Mouse (Mus musculus): ENCODE results near the gene Zbp1.

Zbp1 gene

GRCm38 (mm10) chr2:173232766-173233099, 14.0 kb upstream of the Zbp1 start:
- no peak for DNase-seq (ENCODE audit: low read depth, low spot score)

DNA sequence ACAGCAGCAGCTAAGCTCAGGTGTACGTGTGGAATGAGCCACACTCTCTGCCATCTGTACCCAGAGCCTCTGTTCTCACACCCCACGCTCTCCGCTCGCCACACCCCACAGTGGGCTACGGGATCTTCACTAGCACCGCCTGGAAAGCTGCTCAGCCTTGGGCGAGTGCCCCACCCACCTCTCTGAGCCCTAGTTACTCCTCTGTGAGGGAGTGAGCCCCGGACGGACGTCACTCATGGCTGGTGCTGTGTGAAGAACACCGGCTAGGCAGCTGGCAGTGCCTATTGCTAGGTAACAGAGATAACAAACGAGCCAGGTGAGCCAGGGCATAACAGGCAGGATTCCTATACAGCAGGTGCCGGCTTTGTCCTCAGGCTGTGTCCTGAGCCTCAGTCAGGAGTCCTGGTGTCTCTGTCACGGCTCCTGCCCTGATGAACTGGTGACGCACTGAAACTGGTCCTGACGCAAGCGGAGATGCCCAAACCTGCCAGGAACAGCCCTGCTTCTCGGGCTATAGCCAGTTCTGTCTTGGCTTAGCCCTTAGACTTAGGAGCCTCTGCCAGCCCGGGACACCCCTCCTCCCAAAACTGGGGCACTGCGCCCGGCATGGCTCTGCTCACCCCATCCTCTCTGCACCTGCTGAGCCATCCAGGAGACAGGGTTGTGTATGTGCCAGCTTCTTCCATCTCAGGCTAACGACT, 13.5 kb upstream of the Zbp1 start:
- H3K36me3 ChIP-seq (ENCODE audit: control insufficient read depth, insufficient read depth, low read length, poor library complexity, severe bottlenecking), result no peaks in the 10 kb centered on the region
- no peaks in the 10 kb centered on the region for H3K27me3 ChIP-seq (ENCODE audit: control insufficient read depth, insufficient read depth, low read length, poor library complexity, severe bottlenecking)
- no peak for DNase-seq (ENCODE audit: low read depth, low spot score)

More at GRCm38 (mm10) chr2:173232766-173233099, 14.0 kb upstream of the Zbp1 start:
- Histone ChIP-seq H3K36me3 (ENCODE audit: control insufficient read depth, insufficient read depth, low read length, poor library complexity, severe bottlenecking) (no peaks in the 10 kb centered on the region), H3K27me3 (ENCODE audit: control insufficient read depth, insufficient read depth, low read length, poor library complexity, severe bottlenecking) (no peaks in the 10 kb centered on the region)

- Histone ChIP-seq H3K36me3 (ENCODE audit: control insufficient read depth, insufficient read depth, low read length, poor library complexity, severe bottlenecking) (no peaks in the 10 kb centered on the region), H3K27me3 (ENCODE audit: control insufficient read depth, insufficient read depth, low read length, poor library complexity, severe bottlenecking) (no peaks in the 10 kb centered on the region)
- DNase-seq (ENCODE audit: low read depth, low spot score), result peak; percentile 94
Measured at GRCm38 (mm10) chr2:173229578-173230224, 11.0 kb upstream of the Zbp1 start.

DNA sequence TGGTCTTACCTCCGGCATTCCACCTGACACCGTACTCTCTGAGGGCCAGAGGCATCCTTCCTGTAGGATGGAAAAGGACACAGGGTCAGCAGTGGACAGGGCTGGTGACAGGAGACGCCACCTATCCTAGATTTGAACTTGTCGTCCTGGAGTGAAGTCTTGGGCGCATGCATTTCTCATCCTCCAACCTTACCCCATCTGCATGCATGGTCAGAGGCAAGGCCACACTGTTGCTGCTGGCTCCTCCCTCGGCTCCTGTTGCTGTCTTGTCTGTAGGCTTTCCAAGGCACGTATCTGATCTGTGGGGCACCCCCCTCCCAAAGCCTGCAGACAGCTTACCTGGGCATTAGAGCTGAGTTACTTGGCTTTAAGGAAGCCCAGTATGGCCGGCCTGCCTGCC, 9.8 kb upstream of the Zbp1 start:
- H3K27me3 ChIP-seq (ENCODE audit: control insufficient read depth, insufficient read depth, low read length, poor library complexity, severe bottlenecking), result no peaks in the 10 kb centered on the region
- no peak for DNase-seq (ENCODE audit: low read depth, low spot score)
- H3K36me3 ChIP-seq (ENCODE audit: control insufficient read depth, insufficient read depth, low read length, poor library complexity, severe bottlenecking), result no peaks in the 10 kb centered on the region

DNA sequence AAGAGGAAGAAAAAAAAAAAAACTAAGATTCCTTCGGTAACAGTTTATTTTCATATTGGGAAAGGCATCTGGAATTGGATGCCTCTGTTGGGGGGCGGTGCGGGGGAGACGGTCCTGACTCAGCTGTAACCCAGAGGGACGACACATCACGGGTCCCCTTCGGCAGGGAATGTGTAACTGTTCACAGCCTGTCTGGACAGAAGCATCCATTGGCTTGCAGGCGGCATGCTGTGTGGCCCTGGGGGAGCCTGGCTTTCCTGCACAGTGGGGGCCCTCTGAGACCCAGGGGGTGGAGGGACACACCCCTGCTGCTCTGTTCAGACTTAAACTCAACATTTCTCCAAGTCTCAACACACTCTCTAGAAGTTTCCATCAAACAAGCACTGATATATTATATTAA, 8.1 kb upstream of the Zbp1 start:
- DNase-seq (ENCODE audit: low read depth, low spot score), result no peak
- H3K27me3 ChIP-seq (ENCODE audit: control insufficient read depth, insufficient read depth, low read length, poor library complexity, severe bottlenecking), result no peaks in the 10 kb centered on the region
- no peaks in the 10 kb centered on the region for H3K36me3 ChIP-seq (ENCODE audit: control insufficient read depth, insufficient read depth, low read length, poor library complexity, severe bottlenecking)

DNA sequence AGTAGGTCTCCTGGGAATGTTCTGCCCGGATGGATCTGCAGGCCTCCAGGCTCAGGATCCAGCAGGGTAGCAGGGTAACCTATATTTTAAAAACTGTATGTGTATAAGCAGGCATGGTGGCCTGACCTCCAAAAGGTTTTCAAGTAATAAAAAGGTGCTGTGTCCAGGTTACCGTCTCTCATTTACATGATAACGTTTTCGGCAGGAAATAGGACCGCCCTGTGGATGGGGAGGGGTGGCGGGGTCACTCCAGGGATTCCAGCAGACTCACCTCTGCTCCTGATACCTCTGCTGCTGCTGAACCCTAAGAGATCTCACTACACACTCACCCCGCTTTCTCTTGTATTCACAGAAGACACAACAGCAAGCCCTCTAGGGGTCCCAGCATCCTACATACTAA, 7.2 kb upstream of the Zbp1 start:
- no peaks in the 10 kb centered on the region for H3K27me3 ChIP-seq (ENCODE audit: control insufficient read depth, insufficient read depth, low read length, poor library complexity, severe bottlenecking)
- no peak for DNase-seq (ENCODE audit: low read depth, low spot score)

DNA sequence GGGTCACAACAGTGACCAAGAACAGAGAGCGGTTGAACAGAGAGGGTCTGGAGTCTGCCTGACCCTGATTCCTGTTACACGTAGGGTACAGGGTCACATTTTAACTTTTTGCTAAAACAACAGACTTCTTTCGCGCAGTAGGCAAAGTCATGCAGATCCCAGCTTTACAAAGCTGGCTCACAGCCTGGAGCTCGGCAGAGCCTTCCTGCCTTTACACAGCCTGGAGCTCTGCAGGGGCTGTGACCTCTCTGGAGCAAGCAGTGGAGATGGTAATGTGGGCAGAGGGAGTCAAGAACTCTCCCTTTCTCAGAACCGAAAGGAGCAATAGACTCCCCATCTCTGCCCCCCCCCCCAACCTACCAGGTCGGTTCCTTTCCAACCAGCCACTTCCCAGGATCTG, 6.1 kb upstream of the Zbp1 start:
- no peak for DNase-seq (ENCODE audit: low read depth, low spot score)

More for the DNA sequence above, 7.2 kb upstream of the Zbp1 start:
- no peaks in the 10 kb centered on the region for H3K36me3 ChIP-seq (ENCODE audit: control insufficient read depth, insufficient read depth, low read length, poor library complexity, severe bottlenecking)

DNA sequence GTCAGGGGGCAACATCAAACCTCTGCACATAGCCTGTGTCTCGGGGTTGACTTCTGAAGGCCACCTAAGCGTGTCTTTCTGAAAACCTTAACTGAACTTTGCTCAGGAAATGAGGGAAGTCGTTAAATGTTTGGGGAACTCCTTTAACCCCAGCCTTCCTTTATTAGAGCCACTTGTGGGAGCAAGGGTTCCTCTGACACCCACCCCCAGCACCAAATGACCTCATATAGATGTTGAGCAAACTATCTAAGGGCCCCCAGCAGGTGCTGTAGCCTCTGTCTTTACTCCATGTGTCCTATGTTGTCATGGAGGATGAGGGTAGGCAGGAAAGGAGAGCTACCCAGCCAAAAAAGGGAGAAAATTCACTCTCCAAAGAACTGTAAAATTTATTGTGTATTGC, 5.4 kb upstream of the Zbp1 start:
- no peaks in the 10 kb centered on the region for H3K27me3 ChIP-seq (ENCODE audit: control insufficient read depth, insufficient read depth, low read length, poor library complexity, severe bottlenecking)
- H3K36me3 ChIP-seq (ENCODE audit: control insufficient read depth, insufficient read depth, low read length, poor library complexity, severe bottlenecking), result no peaks in the 10 kb centered on the region
- DNase-seq (ENCODE audit: low read depth, low spot score), result peak; percentile 21

More for the DNA sequence above, 6.1 kb upstream of the Zbp1 start:
- Histone ChIP-seq H3K27me3 (ENCODE audit: control insufficient read depth, insufficient read depth, low read length, poor library complexity, severe bottlenecking) (no peaks in the 10 kb centered on the region), H3K36me3 (ENCODE audit: control insufficient read depth, insufficient read depth, low read length, poor library complexity, severe bottlenecking) (no peaks in the 10 kb centered on the region)

DNA sequence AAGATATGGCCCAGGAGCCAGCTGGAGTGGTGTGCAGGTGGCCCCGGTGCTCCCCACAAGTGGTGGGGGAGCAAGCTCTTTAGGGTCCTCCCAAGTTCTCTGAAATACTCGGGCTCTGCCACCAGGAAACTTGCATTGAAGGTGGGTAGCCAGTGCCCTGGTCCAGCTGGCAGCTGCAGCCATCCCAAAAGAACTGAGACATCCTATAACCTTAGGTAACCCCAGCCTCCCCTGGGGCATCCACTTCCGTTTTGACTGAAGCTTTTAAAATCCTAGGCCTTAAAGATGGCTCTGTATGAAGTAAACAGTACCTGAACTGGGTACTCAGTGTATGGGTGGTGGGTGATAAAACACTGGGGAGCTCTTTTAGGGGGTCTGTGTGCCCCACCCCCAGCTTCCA, 4.8 kb upstream of the Zbp1 start:
- Histone ChIP-seq H3K27me3 (ENCODE audit: control insufficient read depth, insufficient read depth, low read length, poor library complexity, severe bottlenecking) (no peaks in the 10 kb centered on the region), H3K36me3 (ENCODE audit: control insufficient read depth, insufficient read depth, low read length, poor library complexity, severe bottlenecking) (no peaks in the 10 kb centered on the region)
- no peak for DNase-seq (ENCODE audit: low read depth, low spot score)

DNA sequence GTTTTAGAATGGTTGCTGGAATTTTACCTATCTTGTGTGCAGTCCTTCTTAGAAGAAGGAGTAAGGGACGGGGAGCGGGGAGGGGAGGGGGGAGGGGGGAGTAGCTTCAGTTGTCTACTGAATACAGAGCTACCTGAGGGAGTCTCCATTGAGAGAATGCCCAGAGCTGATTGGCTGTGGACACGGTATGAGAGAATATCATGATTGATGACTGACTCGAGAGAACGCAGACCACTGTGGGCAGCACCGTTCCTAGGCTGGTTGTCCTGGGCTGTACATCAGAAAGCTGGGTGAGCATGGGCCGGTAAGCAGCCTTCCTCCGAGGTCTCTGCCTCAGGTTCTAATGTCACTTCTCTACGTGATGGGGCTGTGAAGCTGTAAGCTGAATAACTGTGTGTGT, 2.0 kb upstream of the Zbp1 start:
- H3K27me3 ChIP-seq (ENCODE audit: control insufficient read depth, insufficient read depth, low read length, poor library complexity, severe bottlenecking), result no peaks in the 10 kb centered on the region
- DNase-seq (ENCODE audit: low read depth, low spot score), result no peak

DNA sequence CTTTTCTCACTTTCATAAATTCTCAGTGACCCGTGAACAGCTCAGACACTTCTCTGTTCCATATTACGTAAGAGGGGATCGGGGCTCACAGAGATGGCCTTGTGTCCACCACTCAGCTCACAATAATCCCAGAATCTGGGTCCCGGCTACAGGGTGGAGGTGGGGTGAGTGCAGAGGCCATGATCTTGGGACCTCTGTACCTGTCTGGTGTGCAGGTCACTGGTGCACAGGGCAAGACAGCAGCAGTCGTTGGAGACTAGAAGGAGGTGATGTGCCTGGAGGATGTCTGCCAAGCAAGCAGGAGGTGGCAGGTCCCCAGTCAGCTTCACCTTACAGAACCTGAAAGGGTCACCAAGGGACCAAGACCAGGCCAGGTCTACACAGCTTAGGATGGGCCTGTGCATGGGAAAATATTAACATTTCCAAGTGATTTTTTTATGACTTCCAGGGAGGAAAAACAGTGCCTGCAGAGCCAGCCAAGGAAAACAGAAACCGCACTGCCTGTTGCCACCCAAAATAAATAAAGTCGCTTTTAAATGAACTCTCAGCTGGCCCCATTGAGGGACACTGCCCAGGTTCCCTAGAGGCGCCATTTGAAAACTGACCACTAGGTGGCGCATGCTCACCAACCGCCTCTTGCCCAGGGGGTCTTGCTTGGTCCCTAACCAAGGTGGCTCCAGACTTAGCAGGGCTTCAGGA, 682 bp upstream of the Zbp1 start:
- no peaks in the 10 kb centered on the region for H3K36me3 ChIP-seq (ENCODE audit: control insufficient read depth, insufficient read depth, low read length, poor library complexity, severe bottlenecking)
- DNase-seq (ENCODE audit: low read depth, low spot score), result peak; percentile 75
- no peaks in the 10 kb centered on the region for H3K27me3 ChIP-seq (ENCODE audit: control insufficient read depth, insufficient read depth, low read length, poor library complexity, severe bottlenecking)

More for the DNA sequence above, 2.0 kb upstream of the Zbp1 start:
- no peaks in the 10 kb centered on the region for H3K36me3 ChIP-seq (ENCODE audit: control insufficient read depth, insufficient read depth, low read length, poor library complexity, severe bottlenecking)

- DNase-seq (ENCODE audit: low read depth, low spot score), result no peak
- Histone ChIP-seq H3K36me3 (ENCODE audit: control insufficient read depth, insufficient read depth, low read length, poor library complexity, severe bottlenecking) (no peaks in the 10 kb centered on the region; the same call in 1 of the 2 replicates), H3K27me3 (ENCODE audit: control insufficient read depth, insufficient read depth, low read length, poor library complexity, severe bottlenecking) (no peaks in the 10 kb centered on the region)
Measured at GRCm38 (mm10) chr2:173217763-173218258, 912 bp downstream of the Zbp1 start.

- H3K27me3 ChIP-seq (ENCODE audit: control insufficient read depth, insufficient read depth, low read length, poor library complexity, severe bottlenecking), result no peaks in the 10 kb centered on the region
- DNase-seq (ENCODE audit: low read depth, low spot score), result no peak
- H3K36me3 ChIP-seq (ENCODE audit: control insufficient read depth, insufficient read depth, low read length, poor library complexity, severe bottlenecking), result no peaks in the 10 kb centered on the region; the same call in 1 of the 2 replicates
Measured at GRCm38 (mm10) chr2:173217246-173217645, 1.5 kb downstream of the Zbp1 start.

GRCm38 (mm10) chr2:173216840-173217239, 1.9 kb downstream of the Zbp1 start:
- Histone ChIP-seq H3K27me3 (ENCODE audit: control insufficient read depth, insufficient read depth, low read length, poor library complexity, severe bottlenecking) (no peaks in the 10 kb centered on the region), H3K36me3 (ENCODE audit: control insufficient read depth, insufficient read depth, low read length, poor library complexity, severe bottlenecking) (no peaks in the 10 kb centered on the region; the same call in 1 of the 2 replicates)
- DNase-seq (ENCODE audit: low read depth, low spot score), result no peak

DNA sequence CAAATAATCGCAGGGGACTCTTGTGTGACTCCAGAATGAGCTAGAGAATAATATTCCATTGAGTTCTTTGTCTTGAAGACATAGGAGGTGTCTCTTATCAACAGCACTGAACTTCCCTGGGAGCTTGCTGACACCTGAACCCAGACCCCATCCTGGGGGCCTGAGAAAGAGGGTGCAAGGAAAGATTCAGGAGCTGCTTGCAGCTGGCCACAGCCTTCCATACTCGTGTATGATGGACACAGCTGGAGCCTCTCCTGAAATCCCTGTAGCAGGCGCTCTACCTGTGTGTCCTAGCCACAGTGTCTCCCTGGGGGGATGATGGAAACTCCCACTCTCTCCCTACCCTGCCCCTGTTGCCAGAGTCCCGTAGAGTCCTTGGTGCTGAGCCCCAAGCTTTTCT, 6.5 kb downstream of the Zbp1 start:
- no peak for DNase-seq (ENCODE audit: low read depth, low spot score)
- no peaks in the 10 kb centered on the region for H3K27me3 ChIP-seq (ENCODE audit: control insufficient read depth, insufficient read depth, low read length, poor library complexity, severe bottlenecking)
- no peaks in the 10 kb centered on the region; the same call in 1 of the 2 replicates for H3K36me3 ChIP-seq (ENCODE audit: control insufficient read depth, insufficient read depth, low read length, poor library complexity, severe bottlenecking)

Data from splenic B cell, adult 2 months (primary cell).